Mouse (Mus musculus): Measurements from ENCODE around the gene Ppp2r5c.

Gene Ppp2r5c

GRCm38 (mm10) chr12:110512884-110513283 is 66.0 kb downstream of the Ppp2r5c start:
- no peak for DNase-seq (ENCODE audit: low spot score)

GRCm38 (mm10) chr12:110515676-110516075 is 68.8 kb downstream of the Ppp2r5c start:
- DNase-seq (ENCODE audit: low spot score): no peak

- no peak for DNase-seq (ENCODE audit: low spot score)
Observed at GRCm38 (mm10) chr12:110520236-110520987, 73.5 kb downstream of the Ppp2r5c start.

GRCm38 (mm10) chr12:110523526-110523925 is 76.6 kb downstream of the Ppp2r5c start:
- DNase-seq (ENCODE audit: low spot score): no peak

- DNase-seq (ENCODE audit: low spot score): peak; percentile 2
Observed at GRCm38 (mm10) chr12:110532711-110533110, 85.8 kb downstream of the Ppp2r5c start.

GRCm38 (mm10) chr12:110533151-110533550 is 86.2 kb downstream of the Ppp2r5c start:
- no peak for DNase-seq (ENCODE audit: low spot score)

GRCm38 (mm10) chr12:110533832-110534231 is 86.9 kb downstream of the Ppp2r5c start:
- no peak for DNase-seq (ENCODE audit: low spot score)

GRCm38 (mm10) chr12:110535361-110535760 is 88.4 kb downstream of the Ppp2r5c start:
- DNase-seq (ENCODE audit: low spot score): peak; percentile 8

GRCm38 (mm10) chr12:110537751-110538150 is 90.8 kb downstream of the Ppp2r5c start:
- DNase-seq (ENCODE audit: low spot score): no peak

GRCm38 (mm10) chr12:110539346-110539745 is 92.4 kb downstream of the Ppp2r5c start:
- DNase-seq (ENCODE audit: low spot score): no peak

- no peak for DNase-seq (ENCODE audit: low spot score)
Observed at GRCm38 (mm10) chr12:110539798-110540197, 92.9 kb downstream of the Ppp2r5c start.

GRCm38 (mm10) chr12:110540273-110540672 is 93.4 kb downstream of the Ppp2r5c start:
- DNase-seq (ENCODE audit: low spot score): no peak

- no peak for DNase-seq (ENCODE audit: low spot score)
Observed at GRCm38 (mm10) chr12:110541001-110541400, 94.1 kb downstream of the Ppp2r5c start.

- DNase-seq (ENCODE audit: low spot score): no peak
Observed at GRCm38 (mm10) chr12:110541528-110541927, 94.6 kb downstream of the Ppp2r5c start.

- DNase-seq (ENCODE audit: low spot score): no peak
Observed at GRCm38 (mm10) chr12:110545040-110545701, 98.3 kb downstream of the Ppp2r5c start.

- DNase-seq (ENCODE audit: low spot score): no peak
Observed at GRCm38 (mm10) chr12:110547573-110547972, 100.7 kb downstream of the Ppp2r5c start.

GRCm38 (mm10) chr12:110549437-110550112 is 102.7 kb downstream of the Ppp2r5c start:
- DNase-seq (ENCODE audit: low spot score): no peak

- no peak for DNase-seq (ENCODE audit: low spot score)
Observed at GRCm38 (mm10) chr12:110550364-110550763, 103.4 kb downstream of the Ppp2r5c start.

- no peak for DNase-seq (ENCODE audit: low spot score)
Observed at GRCm38 (mm10) chr12:110552113-110552512, 105.2 kb downstream of the Ppp2r5c start.

GRCm38 (mm10) chr12:110553362-110553761 is 106.4 kb downstream of the Ppp2r5c start:
- DNase-seq (ENCODE audit: low spot score): no peak

- DNase-seq (ENCODE audit: low spot score): no peak
Observed at GRCm38 (mm10) chr12:110555536-110556240, 108.8 kb downstream of the Ppp2r5c start.
